Mouse (Mus musculus): ENCODE results near the gene Prdx1. TPM values are rescaled to one million over a fixed set of nuclear protein-coding genes. Genes with fewer than 3 reads are reported as not detected.
A peak's percentile ranks its signal among the peaks of the same experiment; 100 is the strongest.

Gene Prdx1
- polyA plus RNA-seq, 1 experiment: 74.0 TPM

GRCm38 (mm10) chr4:116708791-116709390, 23.5 kb downstream of the Prdx1 start:
- Histone ChIP-seq H3K4me1 (ENCODE audit: control insufficient read depth, insufficient read depth, insufficient read length, low read length) (no peaks in the 10 kb centered on the region; the same call in 1 of the 2 replicates), H3K27me3 (ENCODE audit: control insufficient read depth, insufficient read depth, low read length) (no peaks in the 10 kb centered on the region), H3K36me3 (ENCODE audit: control insufficient read depth, insufficient read depth, low read length) (peaks cover 3% of the 10 kb centered on the region; the same call in 1 of the 2 replicates), H3K27ac (ENCODE audit: insufficient read depth, low read depth, low read length) (no peak overlapping the region), H3K4me3 (ENCODE audit: low read depth, low read length) (peak overlapping the region; percentile 54)
- TF ChIP-seq POLR2A (IDR thresholded peaks at IDR 0.05; ENCODE audit: low read depth, low read length) (no peak), CTCF (IDR thresholded peaks at IDR 0.05; ENCODE audit: extremely low read depth, insufficient read length, insufficient replicate concordance, low read depth, low read length) (no peak)
- 3% methylated on average over 9 of the region's 9 CpGs for whole genome bisulfite sequencing

- 90% methylated on average over 2 of the region's 2 CpGs for WGBS
- Histone ChIP-seq H3K27me3 (ENCODE audit: control insufficient read depth, insufficient read depth, low read length) (no peaks in the 10 kb centered on the region), H3K36me3 (ENCODE audit: control insufficient read depth, insufficient read depth, low read length) (peaks cover 2% of the 10 kb centered on the region; the same call in 1 of the 2 replicates), H3K4me3 (ENCODE audit: low read depth, low read length) (no peak overlapping the region), H3K4me1 (ENCODE audit: control insufficient read depth, insufficient read depth, insufficient read length, low read length) (no peaks in the 10 kb centered on the region; the same call in 1 of the 2 replicates), H3K27ac (ENCODE audit: insufficient read depth, low read depth, low read length) (no peak overlapping the region)
- TF ChIP-seq POLR2A (IDR thresholded peaks at IDR 0.05; ENCODE audit: low read depth, low read length) (no peak), CTCF (IDR thresholded peaks at IDR 0.05; ENCODE audit: extremely low read depth, insufficient read length, insufficient replicate concordance, low read depth, low read length) (no peak)
Measured at GRCm38 (mm10) chr4:116710154-116710553, 24.8 kb downstream of the Prdx1 start.

- H3K4me1 ChIP-seq (ENCODE audit: control insufficient read depth, insufficient read depth, insufficient read length, low read length): no peaks in the 10 kb centered on the region; the same call in 1 of the 2 replicates
- H3K27ac ChIP-seq (ENCODE audit: insufficient read depth, low read depth, low read length): no peak overlapping the region
- TF ChIP-seq POLR2A (IDR thresholded peaks at IDR 0.05; ENCODE audit: low read depth, low read length) (no peak), CTCF (IDR thresholded peaks at IDR 0.05; ENCODE audit: extremely low read depth, insufficient read length, insufficient replicate concordance, low read depth, low read length) (no peak)
- no peak overlapping the region for H3K4me3 ChIP-seq (ENCODE audit: low read depth, low read length)
- H3K36me3 ChIP-seq (ENCODE audit: control insufficient read depth, insufficient read depth, low read length): peaks cover 2% of the 10 kb centered on the region; the same call in 1 of the 2 replicates
- 65% methylated on average over 1 of the region's 1 CpGs for WGBS
- H3K27me3 ChIP-seq (ENCODE audit: control insufficient read depth, insufficient read depth, low read length): no peaks in the 10 kb centered on the region
Measured at GRCm38 (mm10) chr4:116712536-116712935, 27.2 kb downstream of the Prdx1 start.

- Histone ChIP-seq H3K4me3 (ENCODE audit: low read depth, low read length) (no peak overlapping the region), H3K4me1 (ENCODE audit: control insufficient read depth, insufficient read depth, insufficient read length, low read length) (no peaks in the 10 kb centered on the region; the same call in 1 of the 2 replicates), H3K27ac (ENCODE audit: insufficient read depth, low read depth, low read length) (no peak overlapping the region), H3K36me3 (ENCODE audit: control insufficient read depth, insufficient read depth, low read length) (peaks cover 2% of the 10 kb centered on the region; the same call in 1 of the 2 replicates), H3K27me3 (ENCODE audit: control insufficient read depth, insufficient read depth, low read length) (no peaks in the 10 kb centered on the region)
- 12% methylated on average over 3 of the region's 3 CpGs for WGBS
- TF ChIP-seq POLR2A (IDR thresholded peaks at IDR 0.05; ENCODE audit: low read depth, low read length) (no peak), CTCF (IDR thresholded peaks at IDR 0.05; ENCODE audit: extremely low read depth, insufficient read length, insufficient replicate concordance, low read depth, low read length) (no peak)
Measured at GRCm38 (mm10) chr4:116719396-116719795, 34.1 kb downstream of the Prdx1 start.

- peaks cover 1% of the 10 kb centered on the region; the same call in 1 of the 2 replicates for H3K36me3 ChIP-seq (ENCODE audit: control insufficient read depth, insufficient read depth, low read length)
- under 1% methylated on average over 34 of the region's 34 CpGs for WGBS
- H3K27me3 ChIP-seq (ENCODE audit: control insufficient read depth, insufficient read depth, low read length): no peaks in the 10 kb centered on the region
- H3K4me1 ChIP-seq (ENCODE audit: control insufficient read depth, insufficient read depth, insufficient read length, low read length): peaks cover 4% of the 10 kb centered on the region; the same call in 1 of the 2 replicates
- TF ChIP-seq CTCF (IDR thresholded peaks at IDR 0.05; ENCODE audit: extremely low read depth, insufficient read length, insufficient replicate concordance, low read depth, low read length) (no peak), POLR2A (IDR thresholded peaks at IDR 0.05; ENCODE audit: low read depth, low read length) (peak; percentile 87)
- H3K4me3 ChIP-seq (ENCODE audit: low read depth, low read length): peak within 1 kb of the TSS; percentile 98
- peak within 1 kb of the TSS; percentile 77 for H3K27ac ChIP-seq (ENCODE audit: insufficient read depth, low read depth, low read length)
Measured at GRCm38 (mm10) chr4:116720343-116721097, 35.2 kb downstream of the Prdx1 start, which contains the start of gene Tesk2. Gene Tesk2, plus strand, starts transcription at chr4:116720948.

GRCm38 (mm10) chr4:116721098-116721628, 35.8 kb downstream of the Prdx1 start:
- Histone ChIP-seq H3K4me3 (ENCODE audit: low read depth, low read length) (peak overlapping the region; percentile 98), H3K4me1 (ENCODE audit: control insufficient read depth, insufficient read depth, insufficient read length, low read length) (peaks cover 6% of the 10 kb centered on the region; the same call in 1 of the 2 replicates), H3K27me3 (ENCODE audit: control insufficient read depth, insufficient read depth, low read length) (no peaks in the 10 kb centered on the region), H3K36me3 (ENCODE audit: control insufficient read depth, insufficient read depth, low read length) (peaks cover 1% of the 10 kb centered on the region; the same call in 1 of the 2 replicates), H3K27ac (ENCODE audit: insufficient read depth, low read depth, low read length) (peak overlapping the region; percentile 77)
- TF ChIP-seq POLR2A (IDR thresholded peaks at IDR 0.05; ENCODE audit: low read depth, low read length) (no peak), CTCF (IDR thresholded peaks at IDR 0.05; ENCODE audit: extremely low read depth, insufficient read length, insufficient replicate concordance, low read depth, low read length) (no peak)
- under 1% methylated on average over 29 of the region's 29 CpGs for WGBS

All from small intestine, adult 2 months (tissue).